Mouse (Mus musculus) liver, postnatal 0 days (tissue): Measurements from ENCODE around the gene Ifit2.

ENCODE experiments used
- CTCF ChIP-seq: sonication (generic); IDR thresholded peaks from 2 replicates; pipeline ENCODE4 v1.5.1; 2016; ENCODE audit warnings: antibody characterized with exemption, low read depth
- EP300 ChIP-seq: IDR thresholded peaks from 2 replicates; pipeline ENCODE4 v1.6.1; 2016; ENCODE audit warnings: antibody characterized with exemption, low read depth, mild to moderate bottlenecking

DNA sequence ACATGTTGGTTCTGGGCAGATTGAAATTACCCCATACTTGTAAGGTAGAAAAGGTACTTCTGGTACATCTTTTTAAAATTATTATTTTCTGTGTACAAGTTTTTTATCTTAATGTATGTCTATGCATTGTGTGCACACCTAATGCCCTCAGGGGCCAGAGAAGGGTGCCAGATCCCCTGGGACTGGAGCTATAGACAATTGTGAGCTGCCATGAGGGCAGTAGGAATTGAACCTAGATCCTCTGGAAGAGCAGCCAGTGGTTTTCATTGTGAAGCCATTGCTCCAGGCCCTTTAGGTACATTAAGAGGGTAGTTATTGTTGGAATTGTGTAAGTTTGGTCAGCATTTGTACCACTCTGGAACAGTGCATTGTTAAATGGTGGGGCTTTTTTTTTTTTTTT, 3.6 kb downstream of the Ifit2 start:
- TF ChIP-seq CTCF = no peak
- TF ChIP-seq EP300 = no peak
